Mouse (Mus musculus): ENCODE data around the gene Tlx3. TPM values are rescaled to one million over a fixed set of nuclear protein-coding genes. Genes with fewer than 3 reads are reported as not detected.
A peak's percentile ranks its signal among the peaks of the same experiment; 100 is the strongest.

Gene Tlx3
- polyA plus RNA-seq, 1 experiment from 2014 or later, result not detected

DNA sequence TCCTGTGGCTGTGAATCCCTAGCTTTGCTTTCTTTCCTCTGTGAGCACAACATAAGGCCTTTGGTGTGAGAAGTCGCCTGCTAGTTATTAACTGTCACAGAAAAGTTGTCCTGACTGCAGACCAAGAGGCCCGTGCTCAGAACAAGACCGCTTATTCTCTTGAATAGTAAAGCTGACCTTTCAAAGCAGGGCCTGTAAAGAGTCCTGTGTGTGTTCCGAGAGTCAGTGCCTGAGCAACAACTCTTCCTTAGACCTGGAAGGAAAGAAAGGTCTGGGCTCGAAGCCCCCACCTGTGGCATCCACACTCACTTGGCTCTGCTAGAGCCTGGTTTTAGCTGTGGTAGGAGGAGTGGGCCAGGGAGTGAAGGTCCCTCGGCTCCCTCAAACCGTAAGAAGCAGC lies 8.3 kb downstream of the Tlx3 start:
- Histone ChIP-seq H3K9me3 (peaks cover 8% of the 10 kb centered on the region), H3K36me3 (replicated peaks) (no peaks in the 10 kb centered on the region), H3K4me1 (peaks cover 30% of the 10 kb centered on the region), H3K4me3 (no peak overlapping the region), H3K27ac (no peak overlapping the region), H3K27me3 (ENCODE audit: poor library complexity, severe bottlenecking) (peaks cover 98% of the 10 kb centered on the region)
- 12% methylated on average over 7 of the region's 7 CpGs for WGBS
- peak; percentile 25 for DNase-seq (ENCODE audit: extremely low spot score, low spot score)

DNA sequence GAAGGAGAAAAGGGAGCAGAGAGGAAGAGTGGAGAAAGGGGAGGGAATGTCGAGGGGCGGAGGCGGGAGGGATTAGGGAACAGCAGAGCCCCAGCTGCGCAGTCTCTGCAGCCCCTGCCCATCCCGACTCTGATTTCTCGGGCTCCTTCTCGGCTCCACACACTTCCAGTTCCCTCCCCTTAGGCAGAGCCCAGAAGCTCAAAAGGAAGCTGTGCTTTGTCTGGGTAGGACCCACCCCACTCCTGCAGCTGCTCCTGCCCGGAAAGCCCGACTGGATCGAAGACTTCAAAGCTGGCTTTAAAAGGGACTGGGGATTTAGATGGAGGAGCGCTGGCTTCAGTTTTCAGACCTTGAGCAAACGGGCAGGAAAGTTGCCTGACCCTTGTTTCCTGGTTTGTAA lies 9.7 kb downstream of the Tlx3 start:
- Histone ChIP-seq H3K4me3 (peak overlapping the region; percentile 34; the same call in 1 of the 2 replicates), H3K4me1 (peaks cover 26% of the 10 kb centered on the region), H3K36me3 (replicated peaks) (no peaks in the 10 kb centered on the region), H3K9me3 (peaks cover 8% of the 10 kb centered on the region), H3K27ac (no peak overlapping the region), H3K27me3 (ENCODE audit: poor library complexity, severe bottlenecking) (peaks cover 85% of the 10 kb centered on the region)
- DNase-seq (ENCODE audit: extremely low spot score, low spot score), result peak; percentile 36
- under 1% methylated on average over 12 of the region's 12 CpGs for WGBS

DNA sequence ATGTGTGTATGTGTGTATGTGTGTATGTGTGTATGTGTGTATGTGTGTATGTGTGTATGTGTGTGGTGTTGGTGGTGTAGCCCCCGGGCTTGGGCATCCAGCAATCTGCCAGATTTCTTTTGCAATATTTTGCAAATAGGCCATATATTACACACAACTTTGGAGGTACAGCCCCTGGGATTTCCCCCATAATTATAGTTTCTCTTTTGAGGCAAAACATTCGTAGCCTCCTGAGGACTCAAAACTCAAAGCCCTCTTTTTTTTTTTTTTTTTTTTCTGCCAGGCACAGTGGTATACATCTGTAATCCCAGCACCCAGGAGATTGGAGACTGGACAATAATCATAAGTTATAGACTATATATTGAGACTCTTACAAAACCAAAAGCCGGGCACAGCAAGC lies 21.6 kb downstream of the Tlx3 start:
- Histone ChIP-seq H3K4me3 (no peak overlapping the region), H3K36me3 (replicated peaks) (no peaks in the 10 kb centered on the region), H3K4me1 (peaks cover 21% of the 10 kb centered on the region), H3K27me3 (ENCODE audit: poor library complexity, severe bottlenecking) (peaks cover 49% of the 10 kb centered on the region), H3K9me3 (no peaks in the 10 kb centered on the region), H3K27ac (no peak overlapping the region)
- WGBS, result 77% methylated on average over 3 of the region's 3 CpGs
- no peak for DNase-seq (ENCODE audit: extremely low spot score, low spot score)

DNA sequence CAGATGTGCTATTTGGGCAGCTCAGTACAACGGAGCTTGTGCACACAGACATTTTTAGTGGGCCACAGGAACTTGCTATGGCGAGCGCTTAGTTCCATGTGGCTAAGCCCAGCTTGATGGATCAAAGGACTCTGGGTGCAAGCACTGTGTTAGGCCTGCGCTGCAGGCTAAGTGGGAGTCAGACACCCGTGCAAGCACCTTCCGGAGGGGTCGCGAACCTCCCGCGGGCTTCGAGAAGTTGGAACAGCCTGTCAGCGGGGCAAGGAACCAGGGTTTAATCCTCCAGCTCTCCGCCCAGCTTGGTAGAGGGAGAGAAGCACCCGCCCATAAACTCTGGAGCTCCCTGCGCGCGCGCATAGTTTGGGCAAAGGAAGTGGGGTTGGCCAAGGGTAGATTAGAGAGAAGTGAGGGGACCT lies 22.7 kb downstream of the Tlx3 start:
- WGBS, result 1% methylated on average over 18 of the region's 18 CpGs
- Histone ChIP-seq H3K27ac (no peak overlapping the region), H3K9me3 (no peaks in the 10 kb centered on the region), H3K4me1 (peaks cover 21% of the 10 kb centered on the region), H3K36me3 (replicated peaks) (no peaks in the 10 kb centered on the region), H3K4me3 (peak overlapping the region; percentile 44), H3K27me3 (ENCODE audit: poor library complexity, severe bottlenecking) (peaks cover 60% of the 10 kb centered on the region)
- DNase-seq (ENCODE audit: extremely low spot score, low spot score), result peak; percentile 49

DNA sequence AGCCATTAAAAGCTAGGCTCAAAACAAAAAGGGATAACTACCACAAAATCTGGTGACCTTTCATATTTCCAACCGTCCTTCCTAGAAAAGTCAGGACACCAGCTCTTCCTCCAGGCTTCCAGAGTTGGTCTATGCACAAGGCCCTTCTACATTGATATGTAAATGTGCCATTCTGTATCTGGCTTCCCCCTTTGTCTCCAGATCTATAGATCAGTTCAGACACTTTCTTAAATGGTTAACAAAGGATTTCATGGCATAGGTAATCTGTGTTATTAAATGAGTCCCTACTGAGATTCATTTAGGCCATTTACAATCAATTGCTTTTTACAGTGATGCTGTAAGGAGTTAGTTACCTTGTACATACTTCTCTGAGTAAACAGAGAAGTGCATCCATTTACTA lies 23.6 kb downstream of the Tlx3 start:
- H3K36me3 ChIP-seq (replicated peaks), result no peaks in the 10 kb centered on the region
- H3K27me3 ChIP-seq (ENCODE audit: poor library complexity, severe bottlenecking), result peaks cover 69% of the 10 kb centered on the region
- DNase-seq (ENCODE audit: extremely low spot score, low spot score), result no peak
- no peak overlapping the region for H3K4me3 ChIP-seq
- H3K27ac ChIP-seq, result no peak overlapping the region
- WGBS, result 17% methylated on average over 1 of the region's 1 CpGs
- H3K4me1 ChIP-seq, result peaks cover 21% of the 10 kb centered on the region
- no peaks in the 10 kb centered on the region for H3K9me3 ChIP-seq

DNA sequence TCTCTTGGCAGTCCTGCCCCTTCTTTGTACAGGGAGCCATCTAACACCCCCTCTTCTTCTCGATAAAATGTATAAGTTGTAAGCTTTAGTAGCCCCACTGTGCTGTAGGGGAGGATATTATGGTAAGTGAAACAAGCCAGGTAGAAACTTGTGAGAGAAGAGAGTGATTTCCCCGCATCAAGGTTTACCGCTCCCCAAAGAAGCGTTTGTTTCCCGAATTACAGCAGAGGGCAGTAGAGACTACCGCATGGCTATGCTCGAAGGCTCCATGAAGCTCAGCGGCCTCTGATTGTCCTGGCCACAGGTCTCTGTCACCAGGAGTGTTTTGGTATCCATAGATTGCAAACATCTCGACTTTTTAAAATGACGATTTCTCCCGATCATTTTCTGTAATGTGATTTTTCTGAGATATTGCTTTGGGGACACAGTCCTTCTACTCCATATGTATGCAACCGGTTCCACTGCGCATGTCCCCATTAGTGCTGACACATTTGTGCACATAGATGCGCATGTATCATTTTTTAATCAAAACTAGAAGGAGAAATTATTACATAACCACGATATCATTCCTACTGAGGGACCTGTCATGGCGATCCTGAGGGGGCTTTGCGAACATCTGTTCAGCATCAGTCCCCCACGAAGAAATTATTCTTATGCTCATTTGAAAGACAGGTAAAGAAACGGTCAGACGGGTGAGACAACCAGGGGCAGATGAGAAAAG lies 26.7 kb downstream of the Tlx3 start:
- H3K9me3 ChIP-seq, result no peaks in the 10 kb centered on the region
- H3K36me3 ChIP-seq (replicated peaks), result no peaks in the 10 kb centered on the region
- H3K4me1 ChIP-seq, result peaks cover 21% of the 10 kb centered on the region
- no peak overlapping the region for H3K4me3 ChIP-seq
- H3K27me3 ChIP-seq (ENCODE audit: poor library complexity, severe bottlenecking), result peaks cover 71% of the 10 kb centered on the region
- no peak overlapping the region for H3K27ac ChIP-seq
- 35% methylated on average over 20 of the region's 20 CpGs for WGBS
- peak; percentile 49 for DNase-seq (ENCODE audit: extremely low spot score, low spot score)

GRCm38 (mm10) chr11:33175768-33176167 lies 27.6 kb downstream of the Tlx3 start:
- Histone ChIP-seq H3K4me3 (no peak overlapping the region), H3K27ac (no peak overlapping the region), H3K27me3 (ENCODE audit: poor library complexity, severe bottlenecking) (peaks cover 65% of the 10 kb centered on the region), H3K4me1 (peaks cover 14% of the 10 kb centered on the region), H3K36me3 (replicated peaks) (no peaks in the 10 kb centered on the region), H3K9me3 (no peaks in the 10 kb centered on the region)
- no peak for DNase-seq (ENCODE audit: extremely low spot score, low spot score)
- 77% methylated on average over 3 of the region's 3 CpGs for WGBS

DNA sequence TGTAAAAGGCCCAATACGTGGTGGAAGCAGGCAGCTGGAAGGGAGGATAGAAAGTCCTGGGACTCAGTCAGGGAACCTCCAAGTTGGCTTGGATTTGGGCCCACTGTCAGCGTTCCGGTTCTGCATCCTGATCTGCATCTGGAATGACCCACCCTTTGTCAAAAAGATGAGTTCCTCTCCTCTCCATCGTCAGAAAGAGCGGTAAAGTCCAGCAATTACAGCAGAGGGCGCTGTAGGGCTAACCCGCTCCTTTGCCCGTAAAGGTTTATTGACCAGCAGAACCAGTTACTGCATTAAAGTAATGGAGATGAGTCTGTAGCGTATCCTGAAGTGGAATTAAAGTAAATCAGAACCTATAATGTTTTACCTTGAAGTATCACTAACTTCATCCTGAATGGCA lies 32.9 kb downstream of the Tlx3 start:
- DNase-seq (ENCODE audit: extremely low spot score, low spot score), result peak; percentile 48
- no peaks in the 10 kb centered on the region for H3K9me3 ChIP-seq
- WGBS, result 14% methylated on average over 9 of the region's 9 CpGs
- no peak overlapping the region for H3K27ac ChIP-seq
- no peaks in the 10 kb centered on the region for H3K4me1 ChIP-seq
- H3K27me3 ChIP-seq (ENCODE audit: poor library complexity, severe bottlenecking), result peaks cover 18% of the 10 kb centered on the region
- no peak overlapping the region for H3K4me3 ChIP-seq
- H3K36me3 ChIP-seq (replicated peaks), result no peaks in the 10 kb centered on the region

DNA sequence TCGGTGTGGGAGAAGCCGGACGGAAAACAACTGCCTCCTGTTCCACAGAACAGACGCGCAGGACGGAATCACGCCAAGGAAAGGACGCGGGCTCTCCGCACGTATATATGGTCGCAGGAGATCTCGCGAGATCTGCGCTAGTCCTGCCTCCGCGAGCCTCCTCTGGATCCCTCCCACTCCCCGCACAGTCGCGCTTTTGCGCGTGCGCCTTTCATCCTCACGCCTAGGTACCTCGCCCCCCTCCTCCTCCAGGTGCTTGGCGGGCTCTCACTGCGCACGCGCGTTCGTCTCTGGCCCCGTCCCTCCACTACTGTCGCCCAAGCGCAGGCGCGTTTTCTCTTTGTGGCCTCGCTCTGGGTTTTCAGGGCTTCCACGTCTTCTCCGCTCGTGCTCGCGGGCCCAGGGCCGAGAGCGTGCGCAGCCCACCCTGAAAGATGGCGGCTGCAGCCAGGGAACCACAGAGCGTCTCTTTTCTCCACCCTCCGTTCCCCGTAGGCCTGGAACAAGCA lies 40.3 kb downstream of the Tlx3 start, which contains the start of gene Npm1:
TSS of gene Npm1 (minus strand) at position 209 of the 509 bp plus-strand sequence.
- peak within 1 kb of the TSS; percentile 98 for H3K27ac ChIP-seq
- peaks cover 39% of the 10 kb centered on the region for H3K36me3 ChIP-seq (replicated peaks)
- H3K27me3 ChIP-seq (ENCODE audit: poor library complexity, severe bottlenecking), result no peaks in the 10 kb centered on the region
- H3K4me3 ChIP-seq, result peak within 1 kb of the TSS; percentile 97
- WGBS, result 3% methylated on average over 49 of the region's 49 CpGs
- peak; percentile 99 for DNase-seq (ENCODE audit: extremely low spot score, low spot score)
- H3K4me1 ChIP-seq, result peaks cover 38% of the 10 kb centered on the region
- H3K9me3 ChIP-seq, result no peaks in the 10 kb centered on the region

DNA sequence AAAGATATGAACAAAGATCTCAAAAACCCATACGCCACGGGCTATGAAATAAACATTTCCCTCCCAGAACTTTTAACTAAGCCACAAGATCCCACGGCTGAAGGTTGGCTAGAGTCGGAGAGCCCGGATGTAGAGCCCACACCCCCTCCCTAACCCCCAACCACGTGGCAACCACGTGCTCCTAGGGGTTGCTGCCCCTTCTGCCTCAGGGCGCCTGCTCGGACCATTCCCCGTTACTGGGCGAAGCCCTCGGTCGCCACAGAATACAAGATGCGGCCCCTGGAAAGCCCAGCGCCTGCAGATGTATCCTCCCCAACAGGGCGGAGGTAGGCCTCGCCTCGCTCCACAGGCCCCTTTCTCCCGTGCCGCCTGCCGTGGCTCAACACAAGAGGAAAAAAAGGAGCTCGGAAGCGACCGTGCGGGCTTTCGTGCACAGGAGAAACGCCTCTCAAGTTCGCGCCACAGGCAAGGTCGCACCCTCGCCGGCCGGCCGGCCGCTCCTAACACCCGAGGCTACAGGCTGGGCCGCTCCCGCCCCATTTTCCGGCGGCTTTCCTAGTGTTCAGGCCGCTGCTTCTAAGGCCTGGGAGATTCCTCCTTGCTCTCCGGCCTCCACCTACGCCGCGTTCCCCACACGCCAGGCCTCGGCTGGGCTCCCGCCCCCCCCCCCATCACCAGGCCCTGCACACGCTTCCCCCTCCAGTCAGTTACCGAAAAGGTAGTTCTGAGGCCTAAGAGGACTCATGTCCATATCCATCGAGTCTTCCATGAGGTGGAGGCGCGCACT lies 41.0 kb downstream of the Tlx3 start:
- H3K27ac ChIP-seq, result peak overlapping the region; percentile 98
- WGBS, result 2% methylated on average over 53 of the region's 53 CpGs
- DNase-seq (ENCODE audit: extremely low spot score, low spot score), result peak; percentile 80
- peaks cover 46% of the 10 kb centered on the region for H3K36me3 ChIP-seq (replicated peaks)
- H3K9me3 ChIP-seq, result no peaks in the 10 kb centered on the region
- no peaks in the 10 kb centered on the region for H3K27me3 ChIP-seq (ENCODE audit: poor library complexity, severe bottlenecking)
- peak overlapping the region; percentile 97 for H3K4me3 ChIP-seq
- peaks cover 40% of the 10 kb centered on the region for H3K4me1 ChIP-seq

DNA sequence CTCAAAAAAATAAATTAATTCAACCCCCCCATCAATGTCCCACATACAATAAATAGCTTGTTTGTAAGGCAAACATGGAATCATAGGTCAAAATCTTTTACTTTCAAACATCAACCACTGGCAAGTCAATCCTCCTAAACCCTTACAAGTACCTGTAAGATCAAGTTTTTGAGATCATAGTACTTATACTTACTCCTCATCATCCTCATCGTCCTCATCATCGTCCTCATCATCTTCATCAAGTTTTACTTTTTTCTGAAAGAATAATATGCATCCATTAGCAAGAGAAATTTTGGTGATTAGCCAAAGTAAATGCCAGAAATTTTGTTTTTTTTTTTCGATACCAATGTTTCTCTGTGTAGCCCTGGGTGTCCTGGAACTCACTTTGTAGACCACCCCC lies 43.6 kb downstream of the Tlx3 start:
- Histone ChIP-seq H3K9me3 (no peaks in the 10 kb centered on the region), H3K4me3 (no peak overlapping the region), H3K36me3 (replicated peaks) (peaks cover 73% of the 10 kb centered on the region), H3K27ac (no peak overlapping the region), H3K27me3 (ENCODE audit: poor library complexity, severe bottlenecking) (no peaks in the 10 kb centered on the region), H3K4me1 (peaks cover 40% of the 10 kb centered on the region)
- DNase-seq (ENCODE audit: extremely low spot score, low spot score), result no peak
- 92% methylated on average over 3 of the region's 3 CpGs for WGBS

DNA sequence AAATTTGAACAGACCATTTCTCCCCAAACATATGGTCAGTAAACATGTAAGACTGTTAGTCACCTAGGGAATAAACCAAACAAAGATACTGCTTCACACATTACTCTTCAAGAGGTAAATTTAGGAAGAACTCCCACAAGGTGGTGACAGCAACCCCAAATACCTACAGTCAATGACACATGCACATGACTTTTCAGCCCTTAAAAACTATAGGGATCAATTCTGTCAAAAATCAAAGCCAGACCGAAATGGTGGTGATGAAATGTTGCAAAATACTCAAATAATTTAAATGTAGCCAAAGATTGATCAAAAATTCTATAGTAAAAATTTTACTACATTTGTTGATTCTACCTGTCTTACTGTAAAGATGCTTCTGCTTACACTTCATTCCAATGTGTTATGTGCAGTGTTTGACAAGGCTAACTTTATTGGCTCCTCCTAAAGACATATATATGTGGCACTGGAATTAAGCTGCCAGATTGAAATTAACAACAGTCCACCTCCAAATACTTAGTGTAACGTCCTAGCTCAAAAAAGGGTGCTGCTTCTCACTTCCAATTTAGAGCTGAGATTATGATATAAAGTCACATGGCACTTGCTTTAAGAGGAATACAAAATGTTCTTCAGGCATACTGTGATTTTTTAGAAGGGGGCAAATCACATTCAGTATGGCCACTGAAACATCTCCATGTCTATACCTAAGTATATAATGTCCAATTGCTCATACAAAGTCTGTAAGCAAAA lies 45.8 kb downstream of the Tlx3 start:
- no peaks in the 10 kb centered on the region for H3K27me3 ChIP-seq (ENCODE audit: poor library complexity, severe bottlenecking)
- no peak overlapping the region for H3K4me3 ChIP-seq
- H3K9me3 ChIP-seq, result no peaks in the 10 kb centered on the region
- H3K4me1 ChIP-seq, result peaks cover 33% of the 10 kb centered on the region
- no peak overlapping the region for H3K27ac ChIP-seq
- H3K36me3 ChIP-seq (replicated peaks), result peaks cover 94% of the 10 kb centered on the region
- DNase-seq (ENCODE audit: extremely low spot score, low spot score), result no peak
- WGBS, result 86% methylated on average over 2 of the region's 2 CpGs
